11 mouse cellular contexts compared by ENCODE assay signal in genomic region chr13:54912894-54913621, GRCm38 (mm10). TPM values are rescaled to one million over a fixed set of nuclear protein-coding genes. Genes with fewer than 3 reads are reported as not detected.
DNase-seq lines count a peak whose midpoint lies in the region; ATAC-seq lines count a peak whose summit lies in the region.
"Had no signal": no experiment of that assay in that cellular context is flagged by ENCODE, and none has a peak within 500 bp of the region (broad histone marks: within the 10 kb centered on the region; RNA-seq: fewer than 3 reads in every experiment).

No protein-coding gene starts in this region.

- H3K4me3 ChIP-seq in lung, embryonic 15.5 days: no peak overlapping the region
- H3K4me3 ChIP-seq in limb, embryonic 12.5 days (replicated peaks): no peak overlapping the region

- H3K27ac ChIP-seq in lung, embryonic 15.5 days: no peak overlapping the region
- no peak overlapping the region for H3K27ac ChIP-seq in limb, embryonic 12.5 days

- H3K4me1 ChIP-seq in lung, embryonic 15.5 days: peaks cover 14% of the 10 kb centered on the region
- H3K4me1 ChIP-seq in limb, embryonic 12.5 days (replicated peaks): peaks cover 12% of the 10 kb centered on the region; the same call in 1 of the 2 replicates

- no peaks in the 10 kb centered on the region for H3K36me3 ChIP-seq in lung, embryonic 15.5 days
- no peaks in the 10 kb centered on the region for H3K36me3 ChIP-seq in limb, embryonic 12.5 days

- H3K9me3 ChIP-seq in lung, embryonic 15.5 days: no peaks in the 10 kb centered on the region
- no peaks in the 10 kb centered on the region; the same call in 1 of the 2 replicates for H3K9me3 ChIP-seq in limb, embryonic 12.5 days

- H3K4me2 ChIP-seq in lung, embryonic 15.5 days: peak overlapping the region; percentile 30; the same call in 1 of the 2 replicates
- H3K4me2 ChIP-seq in limb, embryonic 12.5 days: peak overlapping the region; percentile 13; the same call in 1 of the 2 replicates
- H3K4me2 ChIP-seq: heart, embryonic 11.5 days had no signal

- H3K27me3 ChIP-seq in lung, embryonic 15.5 days: peaks cover 34% of the 10 kb centered on the region; the same call in 1 of the 2 replicates
- peaks cover 39% of the 10 kb centered on the region for H3K27me3 ChIP-seq in limb, embryonic 12.5 days

- no peak for ATAC-seq in lung, embryonic 15.5 days (ENCODE audit: borderline replicate concordance, extremely low read depth, low FRiP score, low TSS enrichment)
- ATAC-seq in limb, embryonic 12.5 days (ENCODE audit: insufficient number of reproducible peaks, insufficient read depth, low FRiP score, low TSS enrichment, low read depth): no peak
- ATAC-seq: activated CD4-positive, CD25-positive, alpha-beta regulatory T cell, adult 4 months; liver, postnatal 0 days had no signal

- no peak for DNase-seq in lung, postnatal 36 days
- DNase-seq in MN1 (ENCODE audit: low spot score): peak; percentile 52
- DNase-seq in brain, adult 2 months (ENCODE audit: low read depth, low spot score): peak; percentile 42
- DNase-seq in cerebellum, adult 8-10 months: no peak
- DNase-seq in heart, adult 18-20 months: no peak
- DNase-seq: cerebellum, postnatal 25 days; liver, postnatal 0 days had no signal

- WGBS in lung, embryonic 15.5 days: 10% methylated on average over 16 of the region's 16 CpGs
- 9% methylated on average over 16 of the region's 16 CpGs for WGBS in limb, embryonic 12.5 days

- H3K9ac ChIP-seq in lung, embryonic 15.5 days: no peak overlapping the region
- no peak overlapping the region for H3K9ac ChIP-seq in limb, embryonic 12.5 days (replicated peaks)
- H3K9ac ChIP-seq: liver, postnatal 0 days had no signal

RNA-seq across cellular contexts. Expression of gene Unc5a, which starts 36.2 kb away (rescaled TPM):
- 4.2 and 5.0 TPM in 2 replicates for polyA plus RNA-seq in lung, embryonic 15.5 days (2015; fragmentation: Nextera tagmentation; extraction: Ambion mirVana)
- 0.30 and 0.78 TPM in 2 replicates for polyA plus RNA-seq in limb, embryonic 12.5 days (2016; fragmentation: Nextera tagmentation; extraction: Ambion mirVana)
- under 1 TPM; 0.42 to 0.51 TPM for total RNA-seq in heart, adult 18-20 months (2021)

Comparison
In these comparisons a context has a peak if more than half of its experiments do, and no peak if none do; other contexts are left out.
1. DNase-seq: peak in MN1 (single experiment) and brain, adult 2 months (single experiment); none in lung, postnatal 36 days (single experiment), cerebellum, adult 8-10 months (single experiment) and heart, adult 18-20 months (0 of 2).